Mouse (Mus musculus): ENCODE data around the gene Acsl3. TPM values are rescaled to one million over a fixed set of nuclear protein-coding genes. Genes with fewer than 3 reads are reported as not detected.

Acsl3 gene
- polyA plus RNA-seq, 1 experiment from 2014 or later, result 97.5 TPM

GRCm38 (mm10) chr1:78694503-78695258 lies 37.1 kb downstream of the Acsl3 start:
- H3K27me3 ChIP-seq (replicated peaks), result no peaks in the 10 kb centered on the region
- 88% methylated on average over 9 of the region's 9 CpGs for WGBS
- H3K4me3 ChIP-seq (replicated peaks), result no peak overlapping the region
- H3K4me1 ChIP-seq (replicated peaks), result no peaks in the 10 kb centered on the region
- H3K4me2 ChIP-seq (replicated peaks), result no peak overlapping the region
- no peak overlapping the region for H3K9ac ChIP-seq
- ATAC-seq, result no peak
- H3K36me3 ChIP-seq, result peaks cover 26% of the 10 kb centered on the region
- no peaks in the 10 kb centered on the region for H3K9me3 ChIP-seq
- no peak overlapping the region for H3K27ac ChIP-seq

DNA sequence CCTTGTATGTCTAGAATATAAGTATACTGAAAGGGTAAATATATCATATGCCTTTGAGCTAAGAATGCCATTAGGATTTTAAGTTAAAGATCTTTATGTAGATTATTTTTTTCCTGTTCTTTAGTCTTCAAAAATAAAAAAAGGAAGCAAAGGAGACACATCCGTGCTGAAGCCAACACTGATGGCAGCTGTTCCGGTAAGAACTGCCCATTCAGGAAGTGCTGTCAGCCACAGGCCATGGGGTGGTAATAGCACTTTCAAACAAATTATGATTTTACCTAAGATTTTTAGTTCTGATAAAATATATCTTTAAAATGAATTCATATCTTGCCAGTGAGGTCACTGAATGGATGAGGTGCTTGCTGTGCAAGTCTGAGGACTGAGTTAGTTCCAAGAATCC lies 38.7 kb downstream of the Acsl3 start:
- Histone ChIP-seq H3K4me3 (replicated peaks) (no peak overlapping the region), H3K4me1 (replicated peaks) (no peaks in the 10 kb centered on the region), H3K27me3 (replicated peaks) (no peaks in the 10 kb centered on the region), H3K36me3 (peaks cover 24% of the 10 kb centered on the region; the same call in 1 of the 2 replicates), H3K9me3 (no peaks in the 10 kb centered on the region), H3K9ac (no peak overlapping the region), H3K27ac (no peak overlapping the region), H3K4me2 (replicated peaks) (no peak overlapping the region)
- ATAC-seq, result no peak
- 87% methylated on average over 2 of the region's 2 CpGs for WGBS

- Histone ChIP-seq H3K9me3 (no peaks in the 10 kb centered on the region), H3K27me3 (replicated peaks) (no peaks in the 10 kb centered on the region), H3K4me3 (replicated peaks) (no peak overlapping the region), H3K9ac (no peak overlapping the region), H3K4me1 (replicated peaks) (no peaks in the 10 kb centered on the region), H3K36me3 (peaks cover 24% of the 10 kb centered on the region), H3K4me2 (replicated peaks) (no peak overlapping the region), H3K27ac (no peak overlapping the region)
- 78% methylated on average over 5 of the region's 5 CpGs for WGBS
- ATAC-seq, result 0 out of 2 replicates have a peak, but pooled peaks have one; percentile 53
Observed at GRCm38 (mm10) chr1:78696903-78697302, 39.3 kb downstream of the Acsl3 start.

- Histone ChIP-seq H3K36me3 (peaks cover 25% of the 10 kb centered on the region), H3K27ac (no peak overlapping the region), H3K4me3 (replicated peaks) (no peak overlapping the region), H3K4me2 (replicated peaks) (no peak overlapping the region), H3K9ac (no peak overlapping the region), H3K4me1 (replicated peaks) (0 out of 2 replicates have a peak, but pooled peaks cover 3% of the 10 kb centered on the region), H3K27me3 (replicated peaks) (no peaks in the 10 kb centered on the region), H3K9me3 (no peaks in the 10 kb centered on the region)
- ATAC-seq, result no peak
- 67% methylated on average over 6 of the region's 6 CpGs for WGBS
Observed at GRCm38 (mm10) chr1:78698138-78698537, 40.5 kb downstream of the Acsl3 start.

DNA sequence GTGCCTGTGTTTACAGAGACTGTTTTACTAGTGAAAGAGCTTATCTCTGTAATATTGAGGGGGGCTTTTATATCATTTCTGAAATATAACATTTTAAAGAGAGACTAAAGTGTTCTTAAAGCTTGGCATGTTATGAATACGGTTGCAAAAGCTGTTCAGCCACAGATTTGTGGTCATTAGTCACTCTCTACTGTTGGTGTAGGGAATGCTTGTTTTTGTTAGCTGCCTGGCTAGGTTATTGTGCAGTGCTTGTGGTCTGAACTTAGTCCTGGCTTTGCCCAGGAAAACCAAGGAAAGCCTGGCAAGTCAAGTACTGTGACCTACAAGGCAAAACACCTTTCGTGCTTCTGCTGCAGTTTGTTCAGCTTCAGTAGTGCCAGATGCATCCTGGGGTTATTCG lies 44.1 kb downstream of the Acsl3 start:
- 84% methylated on average over 3 of the region's 3 CpGs for WGBS
- Histone ChIP-seq H3K27me3 (replicated peaks) (no peaks in the 10 kb centered on the region), H3K4me2 (replicated peaks) (no peak overlapping the region), H3K9me3 (no peaks in the 10 kb centered on the region), H3K27ac (no peak overlapping the region), H3K36me3 (peaks cover 29% of the 10 kb centered on the region), H3K4me1 (replicated peaks) (0 out of 2 replicates have a peak, but pooled peaks cover 3% of the 10 kb centered on the region), H3K4me3 (replicated peaks) (no peak overlapping the region), H3K9ac (no peak overlapping the region)
- ATAC-seq, result no peak

GRCm38 (mm10) chr1:78702282-78702963 lies 44.8 kb downstream of the Acsl3 start:
- no peak overlapping the region for H3K4me3 ChIP-seq (replicated peaks)
- H3K4me1 ChIP-seq (replicated peaks), result 0 out of 2 replicates have a peak, but pooled peaks cover 3% of the 10 kb centered on the region
- WGBS, result 61% methylated on average over 14 of the region's 14 CpGs
- H3K4me2 ChIP-seq (replicated peaks), result no peak overlapping the region
- no peaks in the 10 kb centered on the region for H3K9me3 ChIP-seq
- peaks cover 29% of the 10 kb centered on the region for H3K36me3 ChIP-seq
- no peak overlapping the region for H3K9ac ChIP-seq
- H3K27me3 ChIP-seq (replicated peaks), result no peaks in the 10 kb centered on the region
- ATAC-seq, result peak; percentile 37; the same call in 1 of the 2 replicates
- H3K27ac ChIP-seq, result no peak overlapping the region

- 83% methylated on average over 2 of the region's 2 CpGs for WGBS
- 0 out of 2 replicates have a peak, but pooled peaks cover 3% of the 10 kb centered on the region for H3K4me1 ChIP-seq (replicated peaks)
- ATAC-seq, result no peak
- H3K27ac ChIP-seq, result no peak overlapping the region
- H3K4me3 ChIP-seq (replicated peaks), result no peak overlapping the region
- no peak overlapping the region for H3K4me2 ChIP-seq (replicated peaks)
- H3K9me3 ChIP-seq, result no peaks in the 10 kb centered on the region
- no peak overlapping the region for H3K9ac ChIP-seq
- H3K27me3 ChIP-seq (replicated peaks), result no peaks in the 10 kb centered on the region
- peaks cover 26% of the 10 kb centered on the region for H3K36me3 ChIP-seq
Observed at GRCm38 (mm10) chr1:78702964-78703285, 45.3 kb downstream of the Acsl3 start.

- Histone ChIP-seq H3K27me3 (replicated peaks) (no peaks in the 10 kb centered on the region), H3K27ac (no peak overlapping the region), H3K36me3 (peaks cover 19% of the 10 kb centered on the region), H3K9me3 (no peaks in the 10 kb centered on the region), H3K4me3 (replicated peaks) (no peak overlapping the region), H3K4me2 (replicated peaks) (no peak overlapping the region), H3K4me1 (replicated peaks) (0 out of 2 replicates have a peak, but pooled peaks cover 3% of the 10 kb centered on the region), H3K9ac (no peak overlapping the region)
- WGBS, result 83% methylated on average over 10 of the region's 10 CpGs
- ATAC-seq, result no peak
Observed at GRCm38 (mm10) chr1:78706338-78706737, 48.7 kb downstream of the Acsl3 start.

DNA sequence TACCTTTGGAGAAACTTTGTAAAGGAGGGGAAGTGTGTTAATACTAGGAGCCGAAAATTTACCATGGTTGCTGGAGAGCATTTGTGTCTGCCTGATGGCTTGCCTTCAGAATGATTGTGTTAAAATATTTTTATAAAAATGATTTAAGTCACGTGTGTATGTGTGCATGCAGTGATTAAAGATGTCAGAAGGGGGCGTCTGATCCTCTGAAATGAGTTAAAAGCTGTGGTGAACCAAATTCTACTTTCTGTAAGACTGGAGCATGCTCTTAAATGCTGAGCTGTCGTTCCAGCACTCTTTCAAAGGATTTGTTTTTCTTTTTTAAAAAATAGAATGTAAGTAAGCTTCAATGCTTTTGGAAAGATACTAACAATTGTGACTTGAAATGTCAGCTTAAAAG lies 49.7 kb downstream of the Acsl3 start:
- Histone ChIP-seq H3K4me1 (replicated peaks) (no peaks in the 10 kb centered on the region), H3K36me3 (peaks cover 14% of the 10 kb centered on the region), H3K27ac (no peak overlapping the region), H3K9ac (no peak overlapping the region), H3K27me3 (replicated peaks) (no peaks in the 10 kb centered on the region), H3K4me3 (replicated peaks) (no peak overlapping the region), H3K4me2 (replicated peaks) (no peak overlapping the region), H3K9me3 (no peaks in the 10 kb centered on the region)
- WGBS, result 62% methylated on average over 4 of the region's 4 CpGs
- no peak for ATAC-seq

GRCm38 (mm10) chr1:78710026-78710425 lies 52.4 kb downstream of the Acsl3 start:
- Histone ChIP-seq H3K4me2 (replicated peaks) (no peak overlapping the region), H3K27ac (no peak overlapping the region), H3K9ac (no peak overlapping the region), H3K27me3 (replicated peaks) (no peaks in the 10 kb centered on the region), H3K36me3 (no peaks in the 10 kb centered on the region), H3K4me1 (replicated peaks) (no peaks in the 10 kb centered on the region), H3K9me3 (no peaks in the 10 kb centered on the region), H3K4me3 (replicated peaks) (no peak overlapping the region)
- no peak for ATAC-seq

- Histone ChIP-seq H3K4me2 (replicated peaks) (no peak overlapping the region), H3K27ac (no peak overlapping the region), H3K4me1 (replicated peaks) (no peaks in the 10 kb centered on the region), H3K27me3 (replicated peaks) (no peaks in the 10 kb centered on the region), H3K4me3 (replicated peaks) (no peak overlapping the region), H3K36me3 (no peaks in the 10 kb centered on the region), H3K9ac (no peak overlapping the region), H3K9me3 (no peaks in the 10 kb centered on the region)
- no peak for ATAC-seq
- WGBS, result 84% methylated on average over 5 of the region's 5 CpGs
Observed at GRCm38 (mm10) chr1:78710613-78711329, 53.1 kb downstream of the Acsl3 start.

- ATAC-seq, result peak; percentile 81
- Histone ChIP-seq H3K9ac (no peak overlapping the region), H3K4me1 (replicated peaks) (0 out of 2 replicates have a peak, but pooled peaks cover 3% of the 10 kb centered on the region), H3K27me3 (replicated peaks) (no peaks in the 10 kb centered on the region), H3K27ac (no peak overlapping the region), H3K4me2 (replicated peaks) (no peak overlapping the region), H3K36me3 (no peaks in the 10 kb centered on the region), H3K9me3 (no peaks in the 10 kb centered on the region), H3K4me3 (replicated peaks) (no peak overlapping the region)
- WGBS, result 17% methylated on average over 17 of the region's 17 CpGs
Observed at GRCm38 (mm10) chr1:78724458-78725190, 67.0 kb downstream of the Acsl3 start.

Data from intestine, embryonic 15.5 days (tissue).